Mouse (Mus musculus) midbrain, embryonic 11.5 days (tissue): ENCODE results near the gene Megf11. TPM values are rescaled to one million over a fixed set of nuclear protein-coding genes. Genes with fewer than 3 reads are reported as not detected.

Source experiments
- ATAC-seq: fragments of 200-750 bp; cut with Nextera tagmentation; 2 replicates; pipeline ENCODE4 v1.8.0; 2017; ENCODE audit warnings: moderate TSS enrichment, moderate library complexity; ENCODE audit not compliant: low FRiP score
- DNase-seq: peaks from one replicate; pipeline ENCODE4 v3.0.0; 2015; ENCODE audit warnings: low spot score; ENCODE audit errors: missing footprints
- H3K27ac ChIP-seq: fragments of 300-500 bp; sonication (generic); 2 replicates; pipeline ENCODE4 v1.5.1; 2014; ENCODE audit warnings: low read depth, low read length
- H3K27me3 ChIP-seq: fragments of 300-500 bp; sonication (generic); 2 replicates; pipeline ENCODE4 v1.6.1; 2014; ENCODE audit warnings: mild to moderate bottlenecking, low read length, moderate library complexity, mixed read lengths; ENCODE audit not compliant: control insufficient read depth, insufficient read depth
- H3K36me3 ChIP-seq: fragments of 300-500 bp; sonication (generic); 2 replicates; pipeline ENCODE4 v1.6.1; 2014; ENCODE audit warnings: mild to moderate bottlenecking, low read length, moderate library complexity, mixed read lengths; ENCODE audit not compliant: control insufficient read depth, insufficient read depth
- H3K4me1 ChIP-seq: fragments of 300-500 bp; sonication (generic); 2 replicates; pipeline ENCODE4 v1.6.1; 2014; ENCODE audit warnings: low read length; ENCODE audit not compliant: control insufficient read depth, insufficient read depth
- H3K4me2 ChIP-seq: fragments of 300-500 bp; sonication (generic); 2 replicates; pipeline ENCODE4 v1.6.1; 2014; ENCODE audit warnings: mild to moderate bottlenecking, moderate library complexity
- H3K4me3 ChIP-seq: fragments of 300-500 bp; sonication (generic); 2 replicates; pipeline ENCODE4 v1.5.1; 2014; ENCODE audit warnings: low read depth, low read length
- H3K9ac ChIP-seq: fragments of 300-500 bp; sonication (generic); 2 replicates; pipeline ENCODE4 v1.6.1; 2014; ENCODE audit warnings: low read length
- H3K9me3 ChIP-seq: fragments of 300-500 bp; sonication (generic); 2 replicates; pipeline ENCODE4 v1.6.1; 2016; ENCODE audit warnings: low read length; ENCODE audit not compliant: control insufficient read depth
- WGBS: fragments of 180-500 bp; shearing (Covaris S2); extraction: QIAGEN DNeasy Blood & Tissue Kit; methylation state at CpG from one replicate; pipeline ENCODE4 v1.1.7; 2014; 5-methylcytosine and 5-hydroxymethylcytosine counted together
- polyA plus RNA-seq: library from polyadenylated mRNA; unstranded; fragments of >200 nt; fragmentation: Nextera tagmentation; extraction: Ambion mirVana; gene quantifications from 2 replicates; pipeline ENCODE4 v1.2.1, GENCODE M21; 2014

Megf11 gene
- polyA plus RNA-seq, 1 experiment from 2014 or later, result 3.1 TPM

DNA sequence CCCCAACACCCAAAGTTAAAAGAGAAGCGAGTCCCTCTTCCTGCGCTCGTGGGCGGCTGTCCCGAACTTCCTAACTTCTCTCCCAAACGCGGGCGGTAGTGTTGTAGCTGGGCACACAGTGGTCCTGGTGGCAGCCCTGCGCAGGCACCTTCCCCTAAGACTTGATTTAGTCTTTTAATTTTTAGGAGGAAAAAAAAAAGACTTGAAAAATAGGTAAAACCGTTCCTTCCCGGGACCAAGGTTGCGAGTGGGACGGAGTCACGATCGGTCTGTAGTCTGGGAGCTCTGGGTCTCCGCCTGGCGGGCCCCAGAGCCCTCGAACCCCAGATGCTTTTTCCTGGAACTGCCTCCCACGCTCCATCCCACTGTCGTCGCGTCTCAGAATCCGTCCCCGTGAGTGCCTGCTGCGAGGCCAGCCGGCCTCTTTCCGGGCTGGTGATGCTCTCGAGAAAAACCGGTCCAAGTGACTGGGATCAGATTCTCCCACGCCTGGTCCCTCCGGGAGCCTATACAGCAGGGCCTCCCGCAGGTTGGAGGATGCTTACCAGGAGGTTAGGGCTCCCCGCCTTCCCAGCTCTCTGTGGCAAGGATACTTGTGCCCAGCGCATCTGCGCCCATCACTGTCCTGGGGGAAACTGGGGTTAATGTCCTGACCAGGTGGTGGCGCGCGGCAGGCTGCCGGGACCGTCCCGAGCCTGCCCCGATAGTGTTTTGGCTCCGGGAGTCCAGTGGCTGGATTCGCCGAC is 1.2 kb downstream of the Megf11 start:
- DNase-seq (peak; percentile 95), ATAC-seq (no peak)
- Histone ChIP-seq H3K4me3 (peak overlapping the region; percentile 61), H3K27me3 (peaks cover 45% of the 10 kb centered on the region), H3K4me2 (peak overlapping the region; percentile 99), H3K36me3 (no peaks in the 10 kb centered on the region), H3K9ac (peak overlapping the region; percentile 67), H3K27ac (no peak overlapping the region), H3K4me1 (peaks cover 16% of the 10 kb centered on the region), H3K9me3 (no peaks in the 10 kb centered on the region)
- WGBS, result 1% methylated on average over 44 of the region's 45 CpGs

DNA sequence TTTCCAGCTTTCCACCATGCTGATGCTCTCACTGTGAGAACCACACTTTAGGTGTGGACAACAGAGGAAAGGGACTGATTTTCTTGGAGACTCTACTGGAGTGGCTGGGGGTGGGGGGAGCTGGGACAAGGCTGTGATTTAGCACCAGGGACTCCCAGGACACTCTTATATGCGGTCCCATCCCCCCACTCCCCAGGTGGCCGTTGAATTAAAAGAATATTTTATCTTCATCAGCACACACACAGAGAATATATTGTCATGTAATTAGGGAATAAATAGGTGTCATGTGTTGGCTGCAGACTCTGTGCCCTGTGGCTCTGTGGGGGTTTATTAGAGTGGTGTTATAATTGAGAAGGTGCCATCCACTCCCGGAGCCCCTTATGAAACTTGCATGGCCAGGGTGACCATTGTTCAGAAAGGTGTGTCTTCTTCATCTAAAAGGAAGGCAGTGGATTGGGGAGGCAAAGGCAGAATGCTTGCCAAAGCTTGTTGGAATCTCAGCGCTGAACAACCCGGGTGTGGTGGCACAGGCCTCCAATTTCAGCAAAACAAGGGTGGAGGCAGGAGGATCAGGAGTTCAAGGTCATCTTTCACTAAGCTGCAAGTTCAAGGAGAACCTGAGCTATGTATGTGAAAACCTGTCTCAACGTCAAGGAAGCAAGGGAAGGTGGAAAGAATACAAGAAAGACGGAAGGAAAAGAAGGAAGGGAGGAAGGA is 4.3 kb downstream of the Megf11 start:
- H3K4me3 ChIP-seq, result no peak overlapping the region
- H3K9ac ChIP-seq, result no peak overlapping the region
- no peak overlapping the region for H3K4me2 ChIP-seq
- peaks cover 34% of the 10 kb centered on the region for H3K27me3 ChIP-seq
- no peak for DNase-seq
- H3K9me3 ChIP-seq, result no peaks in the 10 kb centered on the region
- WGBS, result 79% methylated on average over 7 of the region's 7 CpGs
- ATAC-seq, result no peak
- peaks cover 16% of the 10 kb centered on the region for H3K4me1 ChIP-seq
- H3K27ac ChIP-seq, result no peak overlapping the region
- no peaks in the 10 kb centered on the region for H3K36me3 ChIP-seq

DNA sequence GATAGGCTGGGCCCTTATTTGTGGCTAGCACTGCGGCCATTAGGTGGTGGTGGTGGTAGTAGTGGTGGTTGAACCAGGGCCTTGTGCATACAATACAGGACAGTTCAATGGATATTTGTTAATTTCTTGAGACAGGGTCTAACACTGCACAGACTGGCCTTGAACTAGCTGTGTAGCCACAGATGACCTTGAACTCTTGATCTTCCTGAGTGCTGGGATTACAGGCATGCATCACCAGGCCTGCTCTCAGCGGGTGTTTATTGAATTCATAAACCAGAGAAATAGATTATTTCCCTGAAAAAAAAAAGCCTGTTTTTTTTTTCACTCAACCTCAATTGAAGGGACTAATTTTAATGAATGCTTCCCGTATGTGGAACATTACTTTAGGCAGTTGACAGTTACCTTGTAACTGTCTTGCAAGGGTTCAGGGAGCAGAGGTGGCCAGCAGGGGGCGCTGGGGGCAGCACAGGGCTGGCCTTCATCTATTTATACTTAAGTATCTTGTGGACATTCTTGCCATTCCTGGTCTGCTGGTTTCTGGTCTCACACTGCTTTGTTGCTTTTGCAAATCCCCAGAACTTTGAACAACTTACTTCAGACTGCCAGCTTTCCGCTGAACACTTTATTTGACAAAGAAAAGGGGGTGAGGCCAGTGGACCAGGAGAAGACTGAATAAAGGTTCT is 8.6 kb downstream of the Megf11 start:
- no peak overlapping the region for H3K4me2 ChIP-seq
- H3K4me1 ChIP-seq, result no peaks in the 10 kb centered on the region
- no peaks in the 10 kb centered on the region for H3K36me3 ChIP-seq
- H3K27ac ChIP-seq, result no peak overlapping the region
- DNase-seq (peak; percentile 97), ATAC-seq (no peak)
- no peak overlapping the region for H3K4me3 ChIP-seq
- no peaks in the 10 kb centered on the region for H3K27me3 ChIP-seq
- no peaks in the 10 kb centered on the region for H3K9me3 ChIP-seq
- 45% methylated on average over 5 of the region's 5 CpGs for WGBS
- H3K9ac ChIP-seq, result no peak overlapping the region

DNA sequence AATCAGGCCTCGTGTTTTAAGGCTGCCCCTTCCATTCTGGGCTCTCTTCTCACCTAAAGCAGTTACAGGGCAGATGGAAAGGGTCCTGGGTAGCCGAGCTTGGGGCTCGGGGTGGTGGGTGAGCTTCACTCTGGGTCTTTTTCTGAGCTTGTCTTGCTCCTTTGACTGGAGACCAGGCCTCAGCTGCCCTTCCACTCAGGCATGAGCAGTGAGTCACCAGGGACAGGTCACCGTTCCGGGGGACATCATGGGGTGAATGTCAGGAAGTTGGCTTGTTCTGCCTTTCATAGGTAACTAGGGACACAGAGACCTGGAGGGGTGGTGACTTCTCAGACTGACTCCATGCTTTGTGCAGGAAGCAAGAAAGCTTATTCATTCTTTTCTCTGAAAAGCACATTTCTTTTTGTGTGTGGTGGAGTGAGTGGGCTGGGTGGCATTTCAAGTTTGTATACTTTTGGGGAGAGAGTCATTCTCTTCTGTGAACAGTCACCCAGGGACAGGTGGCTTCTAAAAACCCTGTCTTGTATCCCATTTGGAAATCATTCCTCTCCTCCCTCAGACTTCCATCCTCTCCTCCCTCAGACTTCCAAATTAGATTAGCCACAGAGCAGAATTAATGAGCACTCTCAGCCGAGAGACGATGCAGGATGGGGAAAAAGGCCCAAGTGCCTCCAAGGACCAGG is 10.0 kb downstream of the Megf11 start:
- ATAC-seq, result no peak

DNA sequence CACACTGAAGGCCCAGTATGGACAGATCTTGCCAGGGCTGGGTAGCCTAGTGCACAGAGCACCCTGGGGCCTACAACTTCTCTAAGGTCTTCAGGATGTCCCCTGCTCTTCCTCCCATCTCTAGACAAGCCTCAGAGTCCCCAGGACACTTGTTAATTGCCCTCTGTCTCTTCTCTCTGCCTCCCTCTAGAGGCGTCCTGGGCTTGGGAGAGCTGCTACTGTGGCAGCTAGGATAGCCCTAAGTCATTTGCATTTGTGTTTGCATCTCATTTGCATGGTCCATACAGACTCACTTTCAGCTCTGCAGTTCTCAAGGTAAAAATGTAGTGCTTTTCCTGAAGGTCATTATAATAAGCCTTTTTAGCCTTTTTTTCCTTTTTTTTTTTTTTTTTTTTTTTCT is 11.7 kb downstream of the Megf11 start:
- ATAC-seq (no peak), DNase-seq (peak; percentile 77)
- WGBS, result 17% methylated on average over 1 of the region's 1 CpGs

More for the DNA sequence above, 10.0 kb downstream of the Megf11 start:
- Histone ChIP-seq H3K4me3 (no peak overlapping the region), H3K27me3 (no peaks in the 10 kb centered on the region), H3K9me3 (no peaks in the 10 kb centered on the region), H3K4me2 (no peak overlapping the region), H3K27ac (no peak overlapping the region), H3K9ac (no peak overlapping the region), H3K36me3 (no peaks in the 10 kb centered on the region), H3K4me1 (no peaks in the 10 kb centered on the region)
- DNase-seq, result peak; percentile 47
- WGBS, result 69% methylated on average over 7 of the region's 7 CpGs

DNA sequence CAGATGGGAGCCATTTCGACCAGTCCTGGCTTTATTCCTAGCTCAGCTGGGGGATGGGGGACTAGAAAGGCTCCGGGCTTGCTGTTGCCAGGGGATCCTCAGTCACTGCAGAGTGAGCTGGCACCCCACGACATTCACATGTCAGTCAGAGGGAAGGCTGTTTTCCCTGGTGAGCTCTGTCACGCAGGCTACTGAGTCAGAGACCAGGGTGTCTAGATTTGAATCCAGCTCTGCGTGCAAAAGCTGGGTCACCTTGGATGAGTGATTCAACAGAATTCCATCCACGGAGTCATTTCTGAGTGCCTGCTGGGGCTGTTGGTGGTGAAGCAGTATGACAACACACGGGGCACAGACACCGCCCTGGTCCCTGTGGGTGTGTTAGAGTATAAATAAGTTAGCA is 13.7 kb downstream of the Megf11 start:
- no peak overlapping the region for H3K4me2 ChIP-seq
- H3K27me3 ChIP-seq, result no peaks in the 10 kb centered on the region
- 71% methylated on average over 8 of the region's 8 CpGs for WGBS
- ATAC-seq (no peak), DNase-seq (peak; percentile 45)
- H3K4me1 ChIP-seq, result no peaks in the 10 kb centered on the region
- H3K9ac ChIP-seq, result no peak overlapping the region
- no peaks in the 10 kb centered on the region for H3K9me3 ChIP-seq
- no peak overlapping the region for H3K4me3 ChIP-seq
- H3K27ac ChIP-seq, result no peak overlapping the region
- H3K36me3 ChIP-seq, result no peaks in the 10 kb centered on the region

More for the DNA sequence above, 11.7 kb downstream of the Megf11 start:
- H3K36me3 ChIP-seq, result no peaks in the 10 kb centered on the region
- no peaks in the 10 kb centered on the region for H3K9me3 ChIP-seq
- no peak overlapping the region for H3K27ac ChIP-seq
- H3K27me3 ChIP-seq, result no peaks in the 10 kb centered on the region
- no peak overlapping the region for H3K4me2 ChIP-seq
- no peaks in the 10 kb centered on the region for H3K4me1 ChIP-seq
- H3K9ac ChIP-seq, result no peak overlapping the region
- no peak overlapping the region for H3K4me3 ChIP-seq

DNA sequence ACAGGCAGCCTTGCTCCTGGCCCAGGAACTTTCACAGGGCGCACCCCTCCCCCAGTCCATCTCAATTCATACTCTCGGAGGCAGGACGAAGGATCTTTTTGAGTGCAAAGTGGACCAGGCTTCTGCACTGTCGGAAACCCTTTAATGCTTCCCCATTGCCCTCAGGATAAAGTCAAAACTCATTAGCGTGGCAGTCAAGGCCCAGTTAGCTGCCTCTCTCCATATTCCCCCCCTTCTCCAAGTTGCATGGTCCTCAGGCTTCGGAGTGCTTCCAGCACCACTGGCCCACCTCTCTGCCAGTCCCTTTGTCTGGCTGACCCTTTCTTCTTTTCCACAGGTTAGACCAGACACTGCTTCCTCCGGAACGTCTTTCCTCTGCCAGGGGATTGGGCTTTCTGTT is 16.7 kb downstream of the Megf11 start:
- no peak overlapping the region for H3K4me3 ChIP-seq

DNA sequence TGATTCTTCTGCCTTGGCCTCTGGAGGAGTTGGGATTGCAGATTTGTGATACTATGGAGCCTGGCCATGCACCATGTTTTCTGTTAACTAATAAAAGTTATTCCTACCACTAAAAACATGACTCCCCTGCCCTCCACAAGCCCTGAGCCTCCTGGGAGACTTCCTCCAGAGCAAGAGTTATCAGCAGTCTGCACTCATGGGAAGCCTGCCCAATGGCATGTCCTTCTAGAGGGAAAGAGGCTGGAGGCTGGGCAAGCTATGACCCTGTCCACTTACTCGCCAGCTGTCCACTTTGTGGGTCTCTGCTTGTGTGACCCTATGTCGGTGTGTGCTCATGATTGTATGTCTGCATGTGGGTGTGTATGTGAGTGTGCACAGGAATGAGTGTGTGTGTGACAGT is 21.4 kb downstream of the Megf11 start:
- WGBS, result 82% methylated on average over 2 of the region's 2 CpGs

More for the DNA sequence above, 16.7 kb downstream of the Megf11 start:
- ATAC-seq (no peak), DNase-seq (no peak)
- Histone ChIP-seq H3K4me2 (no peak overlapping the region), H3K36me3 (no peaks in the 10 kb centered on the region), H3K9ac (no peak overlapping the region), H3K27me3 (no peaks in the 10 kb centered on the region), H3K9me3 (no peaks in the 10 kb centered on the region), H3K27ac (no peak overlapping the region), H3K4me1 (no peaks in the 10 kb centered on the region)
- WGBS, result 76% methylated on average over 8 of the region's 8 CpGs

More for the DNA sequence above, 21.4 kb downstream of the Megf11 start:
- no peaks in the 10 kb centered on the region for H3K36me3 ChIP-seq
- no peak overlapping the region for H3K4me2 ChIP-seq
- no peak for DNase-seq
- no peak overlapping the region for H3K4me3 ChIP-seq
- ATAC-seq, result no peak
- no peaks in the 10 kb centered on the region for H3K9me3 ChIP-seq
- H3K9ac ChIP-seq, result no peak overlapping the region
- no peaks in the 10 kb centered on the region for H3K27me3 ChIP-seq
- no peaks in the 10 kb centered on the region for H3K4me1 ChIP-seq
- H3K27ac ChIP-seq, result no peak overlapping the region
